Mouse (Mus musculus): ENCODE measurements around the gene Mki67. TPM values are rescaled to one million over a fixed set of nuclear protein-coding genes. Genes with fewer than 3 reads are reported as not detected.
"Not testable (repeated sequence)": the region's sequence is repeated elsewhere in the genome, so short reads cannot be mapped to it uniquely, and the experiment has no call there.

Gene Mki67
- total and polyA plus RNA-seq, 3 experiments: 57.8 to 102 (median 73.1) TPM

DNA sequence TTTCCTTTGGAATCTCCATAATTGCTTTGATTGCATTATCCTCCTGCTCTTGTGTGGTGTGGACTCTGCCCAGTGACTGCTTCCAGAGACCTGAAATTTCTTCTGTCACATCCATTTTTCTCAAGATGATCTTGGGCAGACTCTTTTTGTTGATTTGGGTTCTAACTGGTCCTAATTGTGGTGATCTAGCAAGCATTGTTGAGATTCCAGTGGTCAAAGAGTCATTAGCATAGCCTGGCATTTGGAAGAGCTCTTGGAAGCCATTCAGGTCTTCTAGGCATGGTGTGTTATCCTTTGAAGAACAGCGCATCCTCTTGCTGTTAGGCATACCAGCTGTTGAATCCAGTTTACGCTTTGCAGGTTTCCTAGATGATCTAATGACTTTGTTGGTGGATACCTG lies 17.8 kb downstream of the Mki67 start:
- no peaks in the 10 kb centered on the region for H3K9me3 ChIP-seq (replicated peaks; ENCODE audit: low read length)
- H3K4me1 ChIP-seq (ENCODE audit: control insufficient read depth in 1 of 2, insufficient read depth in 2 of 2): no peaks in the 10 kb centered on the region
- in situ Hi-C loops (cut with MboI; ENCODE audit: low pct_ligation_motif_present, low pct_unique_long_range_greater_than_20kb, low sequenced_read_pairs) (no loop called here), dilution Hi-C loops (cut with MboI; ENCODE audit: extremely low pct_ligation_motif_present, extremely low pct_unique_long_range_greater_than_20kb, low sequenced_read_pairs) (no loop called here)
- no peak overlapping the region for H3K9ac ChIP-seq (ENCODE audit: insufficient read depth, low read depth)
- no peak overlapping the region for H3K27ac ChIP-seq (ENCODE audit: insufficient read depth, low read depth)
- peaks cover 84 to 88% of the 10 kb centered on the region in 2 experiments for H3K36me3 ChIP-seq (replicated peaks in 1 of 2; ENCODE audit: control insufficient read depth in 1 of 2, insufficient read depth in 1 of 2, low read length in 1 of 2)
- no peak for TF ChIP-seq MXI1 (IDR thresholded peaks at IDR 0.05; ENCODE audit: low read depth, low read length)
- no peak for TF ChIP-seq JUN (IDR thresholded peaks at IDR 0.05; ENCODE audit: insufficient read depth, low read depth, low read length)
- TF ChIP-seq NELFE (IDR thresholded peaks at IDR 0.05; ENCODE audit: low read depth, low read length): no peak
- TF ChIP-seq SIN3A (IDR thresholded peaks at IDR 0.05; ENCODE audit: low read length): no peak
- TF ChIP-seq TCF12 (IDR thresholded peaks at IDR 0.05; ENCODE audit: low read depth, low read length): no peak
- TF ChIP-seq NRF1 (IDR thresholded peaks at IDR 0.05; ENCODE audit: low read depth, low read length): no peak
- TF ChIP-seq GABPA (IDR thresholded peaks at IDR 0.05; ENCODE audit: insufficient replicate concordance, low read depth, low read length): no peak
- TF ChIP-seq EP300 (IDR thresholded peaks at IDR 0.05; ENCODE audit: low read length): no peak
- no peak for TF ChIP-seq CTCF (conservative IDR thresholded peaks at IDR 0.05 in 1 of 2, IDR thresholded peaks at IDR 0.05 in 1 of 2; ENCODE audit: low read depth in 2 of 2, low read length in 2 of 2)
- TF ChIP-seq ZNF384 (IDR thresholded peaks at IDR 0.05; ENCODE audit: low read depth, low read length): no peak
- no peak for TF ChIP-seq UBTF (IDR thresholded peaks at IDR 0.05; ENCODE audit: low read depth, low read length)
- TF ChIP-seq RCOR1 (conservative IDR thresholded peaks at IDR 0.05; ENCODE audit: low read depth, low read length): no peak
- no peak overlapping the region for H3K4me3 ChIP-seq (replicated peaks in 1 of 3; ENCODE audit: low read depth in 2 of 3, low read length in 2 of 3, poor library complexity in 1 of 3)
- peaks cover 23% of the 10 kb centered on the region for H3K79me2 ChIP-seq (replicated peaks; ENCODE audit: control insufficient read depth, extremely low read depth, insufficient read depth, poor library complexity, severe bottlenecking)
- DNase-seq (ENCODE audit: extremely low read depth): no peak
- H3K27me3 ChIP-seq (replicated peaks): no peaks in the 10 kb centered on the region
- no peak overlapping the region for H3K4me2 ChIP-seq (ENCODE audit: insufficient read depth, low read depth, poor library complexity, severe bottlenecking)

DNA sequence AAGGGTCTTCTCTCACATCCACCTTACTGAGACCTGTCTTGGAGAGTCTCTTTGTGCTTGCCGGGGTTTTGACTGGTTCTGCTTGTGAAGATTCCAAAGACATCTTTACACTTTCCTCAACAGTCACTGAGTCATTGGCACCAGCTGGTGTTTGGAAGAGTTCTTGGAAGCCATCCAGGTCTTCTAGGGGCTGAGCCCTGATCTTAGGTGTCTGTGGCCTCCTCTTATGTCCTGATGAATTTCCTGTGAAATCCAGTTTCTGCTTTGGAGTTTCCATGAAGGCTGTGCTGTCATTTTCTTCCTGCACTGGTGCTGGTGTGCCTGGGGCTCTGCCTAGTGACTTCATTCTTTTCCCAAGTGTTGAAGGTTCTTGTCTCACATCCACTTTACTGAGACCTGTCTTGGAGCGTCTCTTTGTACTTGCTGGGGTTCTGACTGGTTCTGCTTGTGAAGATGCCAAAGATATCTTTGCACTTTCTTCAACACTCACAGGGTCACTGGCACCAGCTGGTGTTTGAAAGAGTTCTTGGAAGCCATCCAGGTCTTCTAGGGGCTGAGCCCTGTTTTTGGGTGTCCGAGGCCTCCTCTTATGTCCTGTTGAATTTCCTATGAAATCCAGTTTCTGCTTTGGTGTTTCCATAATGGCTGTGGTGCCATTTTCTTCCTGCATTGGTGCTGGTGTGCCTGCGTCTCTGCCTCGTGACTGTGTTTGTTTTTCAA lies 19.0 kb downstream of the Mki67 start:
- dilution Hi-C loops (cut with MboI; ENCODE audit: extremely low pct_ligation_motif_present, extremely low pct_unique_long_range_greater_than_20kb, low sequenced_read_pairs); H3K4me2 ChIP-seq (ENCODE audit: insufficient read depth, low read depth, poor library complexity, severe bottlenecking); DNase-seq (ENCODE audit: extremely low read depth); H3K9me3 ChIP-seq (replicated peaks; ENCODE audit: low read length); H3K4me1 ChIP-seq (ENCODE audit: control insufficient read depth in 1 of 2, insufficient read depth in 2 of 2); H3K9ac ChIP-seq (ENCODE audit: insufficient read depth, low read depth); H3K4me3 ChIP-seq (replicated peaks in 1 of 3; ENCODE audit: low read depth in 2 of 3, low read length in 2 of 3, poor library complexity in 1 of 3); in situ Hi-C loops (cut with MboI; ENCODE audit: low pct_ligation_motif_present, low pct_unique_long_range_greater_than_20kb, low sequenced_read_pairs); H3K27me3 ChIP-seq (replicated peaks); H3K27ac ChIP-seq (ENCODE audit: insufficient read depth, low read depth): not testable (repeated sequence)
- peaks cover 23% of the 10 kb centered on the region for H3K79me2 ChIP-seq (replicated peaks; ENCODE audit: control insufficient read depth, extremely low read depth, insufficient read depth, poor library complexity, severe bottlenecking)
- peaks cover 85 to 89% of the 10 kb centered on the region in 2 experiments for H3K36me3 ChIP-seq (replicated peaks in 1 of 2; ENCODE audit: control insufficient read depth in 1 of 2, insufficient read depth in 1 of 2, low read length in 1 of 2)

DNA sequence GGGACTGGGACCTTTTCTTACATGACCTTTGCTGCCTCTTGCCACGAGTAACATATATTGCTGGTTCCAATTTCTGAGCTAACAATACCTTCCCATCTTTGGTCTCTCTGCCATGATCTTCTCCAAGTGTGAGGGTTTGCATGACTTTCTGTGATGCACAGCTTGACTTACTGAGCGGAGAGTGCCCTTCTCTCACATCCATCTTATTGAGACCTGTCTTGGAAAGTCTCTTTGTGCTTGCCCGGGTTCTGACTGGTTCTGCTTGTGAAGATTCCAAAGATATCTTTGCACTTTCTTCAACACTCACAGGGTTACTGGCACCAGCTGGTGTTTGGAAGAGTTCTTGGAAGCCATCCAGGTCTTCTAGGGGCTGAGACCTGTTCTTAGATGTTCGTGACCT lies 20.0 kb downstream of the Mki67 start:
- peaks cover 85 to 89% of the 10 kb centered on the region in 2 experiments for H3K36me3 ChIP-seq (replicated peaks in 1 of 2; ENCODE audit: control insufficient read depth in 1 of 2, insufficient read depth in 1 of 2, low read length in 1 of 2)
- TF ChIP-seq ZKSCAN1 (IDR thresholded peaks at IDR 0.05; ENCODE audit: borderline replicate concordance, low read depth, low read length): no peak
- TF ChIP-seq GABPA (IDR thresholded peaks at IDR 0.05; ENCODE audit: insufficient replicate concordance, low read depth, low read length): no peak
- TF ChIP-seq E2F4 (IDR thresholded peaks at IDR 0.05; ENCODE audit: insufficient replicate concordance, low read depth, low read length): no peak
- TF ChIP-seq RAD21 (IDR thresholded peaks at IDR 0.05; ENCODE audit: low read depth, low read length): no peak
- TF ChIP-seq POLR2A (IDR thresholded peaks at IDR 0.05; ENCODE audit: low read depth, low read length): no peak
- no peak for TF ChIP-seq CTCF (conservative IDR thresholded peaks at IDR 0.05 in 1 of 2, IDR thresholded peaks at IDR 0.05 in 1 of 2; ENCODE audit: low read depth in 2 of 2, low read length in 2 of 2)
- TF ChIP-seq BHLHE40 (IDR thresholded peaks at IDR 0.05; ENCODE audit: low read depth, low read length): no peak
- TF ChIP-seq TCF12 (IDR thresholded peaks at IDR 0.05; ENCODE audit: low read depth, low read length): no peak
- no peak for TF ChIP-seq ZMIZ1 (IDR thresholded peaks at IDR 0.05; ENCODE audit: low read depth, low read length)
- no peak for TF ChIP-seq MAZ (IDR thresholded peaks at IDR 0.05; ENCODE audit: low read depth, low read length)
- no peak for TF ChIP-seq CHD2 (IDR thresholded peaks at IDR 0.05; ENCODE audit: low read length)
- H3K4me1 ChIP-seq (ENCODE audit: control insufficient read depth in 1 of 2, insufficient read depth in 2 of 2): no peaks in the 10 kb centered on the region
- in situ Hi-C loops (cut with MboI; ENCODE audit: low pct_ligation_motif_present, low pct_unique_long_range_greater_than_20kb, low sequenced_read_pairs) (no loop called here), dilution Hi-C loops (cut with MboI; ENCODE audit: extremely low pct_ligation_motif_present, extremely low pct_unique_long_range_greater_than_20kb, low sequenced_read_pairs) (no loop called here)
- H3K27me3 ChIP-seq (replicated peaks): no peaks in the 10 kb centered on the region
- H3K4me2 ChIP-seq (ENCODE audit: insufficient read depth, low read depth, poor library complexity, severe bottlenecking): no peak overlapping the region
- H3K79me2 ChIP-seq (replicated peaks; ENCODE audit: control insufficient read depth, extremely low read depth, insufficient read depth, poor library complexity, severe bottlenecking): peaks cover 23% of the 10 kb centered on the region
- no peak overlapping the region for H3K4me3 ChIP-seq (replicated peaks in 1 of 3; ENCODE audit: low read depth in 2 of 3, low read length in 2 of 3, poor library complexity in 1 of 3)
- DNase-seq (ENCODE audit: extremely low read depth): no peak
- no peaks in the 10 kb centered on the region for H3K9me3 ChIP-seq (replicated peaks; ENCODE audit: low read length)
- H3K9ac ChIP-seq (ENCODE audit: insufficient read depth, low read depth): no peak overlapping the region
- no peak overlapping the region for H3K27ac ChIP-seq (ENCODE audit: insufficient read depth, low read depth)

Measured in CH12.LX (cell line).